Mouse (Mus musculus): ENCODE data around the gene Sec61a2.

Gene Sec61a2

GRCm38 (mm10) chr2:5894843-5895570 is at the start of gene Sec61a2:
Gene Sec61a2, minus strand, starts transcription at chr2:5895432.
- DNase-seq = peak; percentile 98 to 100

GRCm38 (mm10) chr2:5943071-5943470 is 47.8 kb upstream of the Sec61a2 start:
- no peak for DNase-seq

DNA sequence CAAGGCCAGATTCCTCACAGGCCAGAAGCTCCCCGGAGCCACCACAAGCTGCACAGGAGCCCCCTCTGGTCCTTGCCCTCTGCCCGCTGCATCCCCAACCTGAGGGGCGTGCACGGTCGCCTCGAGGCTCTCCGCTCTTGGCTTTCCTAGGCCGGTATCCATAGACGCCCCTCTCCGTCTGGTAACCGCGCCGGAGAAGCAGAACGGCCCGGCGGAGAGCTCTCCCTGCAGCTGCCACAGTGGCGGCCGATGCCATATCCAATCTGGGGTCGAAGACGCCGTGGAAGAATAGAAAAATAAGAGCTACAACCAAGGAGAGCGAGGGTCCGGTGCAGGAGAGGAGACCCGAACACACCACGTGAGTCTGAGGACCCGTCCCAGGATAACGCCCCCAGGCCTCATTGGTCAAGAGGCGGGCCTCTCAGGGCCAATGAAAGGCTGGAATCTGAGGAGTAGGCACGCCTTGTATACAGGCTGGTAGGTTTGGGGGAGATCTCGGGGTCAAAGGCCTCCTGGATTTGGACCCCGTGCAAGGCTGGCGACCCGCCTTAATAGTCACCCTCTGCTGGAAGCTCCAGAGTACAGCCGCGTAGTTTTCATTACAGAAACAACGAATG is 47.3 kb upstream of the Sec61a2 start, which contains the start of gene Dhtkd1:
Gene Dhtkd1, minus strand, starts transcription at position 377 of the 617 bp plus-strand sequence.
- DNase-seq = peak; percentile 86 to 94

GRCm38 (mm10) chr2:5941861-5942415 is 46.7 kb upstream of the Sec61a2 start:
- peak in 1 of 2 experiments; percentile 32 for DNase-seq

DNA sequence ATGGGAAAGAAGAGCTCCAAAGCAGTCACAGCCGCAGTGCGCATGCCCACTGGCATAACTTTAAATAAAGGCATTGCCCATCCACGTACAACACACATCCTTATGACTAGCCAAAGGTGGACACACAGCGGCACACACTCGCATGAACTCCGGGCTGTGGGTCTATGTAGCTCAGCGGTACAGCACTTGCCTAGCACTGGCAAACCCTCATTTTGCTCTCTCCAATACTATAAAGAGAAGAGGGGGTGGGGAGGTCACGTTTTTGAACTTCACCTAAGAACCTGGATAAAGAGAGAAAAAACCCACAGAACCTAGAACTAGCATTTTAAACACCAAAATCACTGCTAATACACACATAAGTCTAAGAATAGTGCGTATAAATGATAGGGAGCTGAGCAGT is 45.7 kb upstream of the Sec61a2 start:
- no peak for DNase-seq

- no peak for DNase-seq
Measured at GRCm38 (mm10) chr2:5939911-5940310, 44.7 kb upstream of the Sec61a2 start.

- DNase-seq = no peak
Measured at GRCm38 (mm10) chr2:5939319-5939718, 44.1 kb upstream of the Sec61a2 start.

DNA sequence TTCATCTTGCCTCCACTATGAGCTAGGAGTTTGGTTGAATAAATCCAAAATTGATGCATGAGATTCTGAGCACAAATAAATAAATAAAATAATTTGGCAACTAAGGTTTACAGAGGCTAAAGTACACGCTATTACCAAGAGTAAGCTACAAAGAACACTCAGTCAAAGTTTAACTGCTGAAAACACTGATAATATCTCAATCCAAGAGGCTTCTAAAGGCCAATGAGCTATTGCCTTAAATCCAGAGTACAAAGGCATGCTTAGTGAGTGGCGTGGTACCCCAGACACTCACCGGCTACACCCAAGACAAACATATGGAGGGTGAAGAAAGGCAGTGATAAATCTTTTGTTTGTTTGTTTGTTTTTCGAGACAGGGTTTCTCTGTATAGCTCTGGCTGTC is 41.3 kb upstream of the Sec61a2 start:
- DNase-seq = no peak

GRCm38 (mm10) chr2:5936068-5936467 is 40.8 kb upstream of the Sec61a2 start:
- DNase-seq = no peak

- DNase-seq = no peak
Measured at GRCm38 (mm10) chr2:5934936-5935335, 39.7 kb upstream of the Sec61a2 start.

GRCm38 (mm10) chr2:5931938-5932337 is 36.7 kb upstream of the Sec61a2 start:
- DNase-seq = no peak

DNA sequence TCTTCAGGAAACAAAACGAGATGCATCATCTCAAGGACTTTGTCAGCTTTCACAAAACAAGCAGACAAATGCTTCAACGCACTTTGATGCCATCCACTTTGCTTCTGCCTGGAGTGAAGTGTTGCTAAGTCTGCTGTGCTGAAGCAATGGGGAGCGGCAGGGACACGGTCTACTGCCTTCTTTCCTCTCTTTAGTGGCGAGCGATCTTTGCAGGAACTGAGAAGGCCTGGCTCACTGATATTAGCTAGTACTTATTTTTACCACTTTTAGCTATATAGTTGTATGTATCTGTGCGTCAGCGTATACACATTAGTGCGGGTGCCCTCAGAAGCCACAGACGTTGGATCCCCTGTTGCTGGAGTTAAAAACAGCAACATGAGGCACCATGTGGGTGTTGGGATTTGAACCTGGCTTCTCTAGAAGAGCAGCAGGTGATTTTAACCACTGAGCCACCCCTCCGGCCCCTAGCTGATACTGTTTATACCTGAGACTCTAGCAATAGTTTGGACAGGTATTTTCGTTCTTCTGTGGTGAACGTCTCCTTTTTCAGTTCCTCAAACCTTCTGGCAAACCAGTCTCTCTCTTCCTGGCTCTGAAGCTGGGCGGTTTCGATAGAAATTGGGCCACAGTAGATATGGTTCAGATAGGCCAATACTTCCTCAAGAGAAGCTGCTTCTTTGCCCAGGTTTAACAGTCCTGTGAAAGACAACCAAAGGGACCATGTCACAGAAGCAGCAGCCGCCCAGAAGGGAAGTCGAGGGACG is 35.2 kb upstream of the Sec61a2 start:
- DNase-seq = no peak

DNA sequence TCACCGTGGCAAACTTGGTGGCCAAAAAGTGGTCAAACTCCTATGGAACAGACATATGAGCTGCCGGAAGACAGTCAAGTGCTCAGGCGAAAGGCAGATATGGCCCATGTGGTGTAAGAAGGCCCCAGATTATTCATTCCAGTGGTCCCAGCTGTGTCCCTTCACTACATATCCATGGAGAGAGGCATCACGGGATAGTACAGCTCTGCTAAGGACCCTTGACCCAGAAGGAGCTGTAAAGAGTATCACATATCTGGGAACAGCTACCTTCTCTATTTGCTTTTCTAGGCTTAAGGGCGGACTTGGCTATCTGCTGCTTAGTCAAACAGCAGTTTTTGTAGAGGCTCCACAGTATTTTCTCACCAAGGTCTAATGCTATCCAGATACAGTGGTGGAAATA is 34.6 kb upstream of the Sec61a2 start:
- DNase-seq = no peak

DNA sequence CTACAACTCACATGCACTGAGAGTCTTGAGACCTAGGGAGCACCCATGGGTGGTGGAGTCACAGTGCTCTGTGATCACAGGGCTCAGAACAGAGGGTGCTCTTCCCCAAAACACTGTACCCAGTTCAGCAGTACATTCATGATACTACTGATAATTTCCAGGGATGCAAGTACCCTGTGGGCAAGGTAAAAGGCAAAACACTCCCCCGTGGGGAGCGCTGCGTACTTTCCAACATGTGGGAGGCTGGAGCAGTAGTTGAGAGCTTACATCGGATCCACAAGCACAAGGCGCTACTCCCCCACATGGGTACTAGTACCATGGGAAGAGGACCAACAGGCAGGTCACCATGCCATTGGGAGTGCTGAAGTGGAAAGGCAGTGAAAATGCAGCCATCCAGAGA is 32.2 kb upstream of the Sec61a2 start:
- no peak for DNase-seq

DNA sequence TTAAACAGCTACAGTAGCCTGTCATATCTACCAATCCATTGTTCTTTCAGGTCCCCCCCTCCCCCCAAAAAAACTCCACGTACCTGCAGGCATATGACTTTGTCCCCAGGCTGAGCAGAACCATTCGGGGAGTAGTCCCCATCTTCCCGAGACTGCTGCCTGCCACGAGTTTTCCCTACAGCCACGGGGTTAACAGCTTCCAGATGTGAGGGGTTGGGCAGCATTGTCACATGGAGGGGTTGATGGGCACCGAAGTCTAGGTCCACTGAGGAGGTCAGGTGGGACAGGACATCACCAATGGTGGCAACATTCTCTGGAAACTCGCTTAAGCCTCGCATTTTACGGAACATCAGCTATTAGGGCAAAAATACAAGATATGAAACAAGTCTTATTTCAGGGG is 28.6 kb upstream of the Sec61a2 start:
- DNase-seq = no peak

- DNase-seq = no peak
Measured at GRCm38 (mm10) chr2:5922823-5923222, 27.6 kb upstream of the Sec61a2 start.

- no peak for DNase-seq
Measured at GRCm38 (mm10) chr2:5911282-5911965, 16.2 kb upstream of the Sec61a2 start.

DNA sequence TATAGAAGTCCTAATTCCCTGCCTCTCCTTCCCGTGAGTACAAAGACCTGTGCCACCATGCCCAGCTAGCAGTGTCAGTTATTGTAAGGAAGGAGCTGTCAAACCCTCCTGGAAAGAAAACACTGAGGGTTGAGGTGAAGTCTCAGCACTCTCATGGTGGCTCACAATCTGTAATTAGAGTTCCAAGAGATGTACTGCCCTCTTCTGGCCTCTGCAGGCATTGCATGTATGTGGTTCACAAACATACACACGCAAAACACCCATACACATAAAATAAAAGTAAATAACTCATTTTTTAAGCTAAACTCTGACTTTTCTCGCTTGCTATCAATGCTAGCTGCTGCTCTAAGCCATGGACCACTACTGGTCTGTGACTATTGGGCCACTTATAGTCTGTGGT is 11.4 kb upstream of the Sec61a2 start:
- DNase-seq = peak; percentile 43 to 70

DNA sequence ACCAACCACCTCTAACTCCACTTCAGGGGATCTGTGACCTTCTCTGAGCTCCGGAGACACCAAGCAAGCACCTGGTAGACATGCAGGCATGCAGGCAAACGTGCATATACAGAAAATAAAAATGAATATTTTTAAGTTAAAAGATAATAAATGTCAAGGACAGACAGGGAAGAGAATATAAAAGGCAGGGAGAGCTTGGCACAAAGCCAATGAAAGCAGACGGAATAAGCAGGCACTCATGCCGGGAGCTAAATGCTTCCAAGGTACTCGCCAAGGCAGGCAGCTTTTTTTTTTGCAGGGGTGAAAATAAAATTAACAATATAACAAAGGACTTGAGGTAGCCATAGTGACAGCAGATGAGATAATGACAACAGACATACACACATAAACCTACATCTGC is 10.9 kb upstream of the Sec61a2 start:
- peak; percentile 40 to 51 for DNase-seq

- DNase-seq = peak in 1 of 2 experiments; percentile 21
Measured at GRCm38 (mm10) chr2:5900145-5900544, 4.9 kb upstream of the Sec61a2 start.

GRCm38 (mm10) chr2:5894296-5894695 is 936 bp downstream of the Sec61a2 start:
- DNase-seq = no peak

GRCm38 (mm10) chr2:5889412-5889811 is 5.8 kb downstream of the Sec61a2 start:
- no peak for DNase-seq

GRCm38 (mm10) chr2:5888865-5889264 is 6.4 kb downstream of the Sec61a2 start:
- no peak for DNase-seq
